Mouse (Mus musculus) urinary bladder, postnatal 25 days (tissue): ENCODE data around the gene Olfr476.
"Not testable (repeated sequence)": the region's sequence is repeated elsewhere in the genome, so short reads cannot be mapped to it uniquely, and the experiment has no call there.

ENCODE experiments used
- DNase-seq: peaks from one replicate; pipeline ENCODE4 v3.0.0; 2022; ENCODE audit warnings: low spot score

The Olfr476 gene

GRCm38 (mm10) chr7:107964503-107964902, at the start of gene Olfr476:
TSS of gene Olfr476 (plus strand) at chr7:107964803.
- DNase-seq, result no peak

- DNase-seq, result no peak
Measured at GRCm38 (mm10) chr7:107930146-107930545, 34.5 kb upstream of the Olfr476 start, which contains the start of gene Olfr473. TSS of gene Olfr473 (plus strand) at chr7:107930446.

- DNase-seq, result not testable (repeated sequence)
Measured at GRCm38 (mm10) chr7:107952539-107952938, 12.1 kb upstream of the Olfr476 start.

DNA sequence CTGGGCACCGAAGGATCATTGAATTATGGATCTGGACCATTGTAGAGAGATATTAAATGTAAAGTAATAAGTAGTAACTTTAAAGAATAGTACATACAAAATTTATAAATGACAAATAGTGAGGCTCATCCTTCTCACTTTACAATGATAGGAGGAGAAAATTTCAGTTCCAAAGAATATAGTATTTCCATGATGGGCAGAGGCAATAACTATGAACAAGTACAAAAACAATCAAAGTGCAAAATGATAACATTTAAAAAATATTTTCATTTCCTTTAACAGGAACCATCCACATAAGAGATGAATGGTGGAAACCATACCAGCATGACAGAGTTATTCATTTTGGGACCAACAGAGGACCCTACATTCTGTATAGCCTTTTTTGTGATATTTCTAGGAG, 10.3 kb upstream of the Olfr476 start, which contains the start of gene Olfr474:
TSS of gene Olfr474 (plus strand) at position 301 of the 400 bp plus-strand sequence.
- no peak for DNase-seq

- no peak for DNase-seq
Measured at GRCm38 (mm10) chr7:107986393-107986792, 21.8 kb downstream of the Olfr476 start, which contains the start of gene Olfr477. TSS of gene Olfr477 (plus strand) at chr7:107986693.

DNA sequence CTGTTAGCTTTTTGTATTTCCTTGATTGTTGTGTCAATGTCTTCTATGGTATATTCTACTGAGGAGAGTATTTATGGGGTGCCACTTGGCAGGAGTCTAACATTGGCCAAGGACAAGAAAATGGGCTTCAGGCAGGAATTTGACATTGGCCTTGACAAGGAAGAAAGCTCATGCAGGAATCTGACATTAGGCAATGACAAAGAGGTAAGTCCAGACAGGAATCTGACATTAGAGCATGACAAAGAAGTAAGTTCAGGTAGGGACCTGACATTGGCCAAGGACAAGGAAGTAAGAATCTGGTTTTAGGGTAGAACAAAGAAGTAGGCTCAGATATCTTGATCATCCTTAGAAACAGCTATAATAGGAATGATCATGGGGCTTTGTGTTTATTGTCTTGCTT, 49.7 kb downstream of the Olfr476 start:
- DNase-seq, result not testable (repeated sequence)
